Mouse (Mus musculus): ENCODE results near the gene Stk4. TPM values are rescaled to one million over a fixed set of nuclear protein-coding genes. Genes with fewer than 3 reads are reported as not detected.

The Stk4 gene
- polyA plus RNA-seq, 1 experiment from 2014 or later: 20.5 TPM

- Histone ChIP-seq H3K27me3 (ENCODE audit: insufficient read depth, poor library complexity, severe bottlenecking) (no peaks in the 10 kb centered on the region), H3K9me3 (no peaks in the 10 kb centered on the region), H3K27ac (no peak overlapping the region), H3K4me1 (peaks cover 17% of the 10 kb centered on the region), H3K4me3 (no peak overlapping the region), H3K36me3 (peaks cover 16% of the 10 kb centered on the region; the same call in 1 of the 2 replicates)
- DNase-seq (ENCODE audit: low spot score): no peak
- 73% methylated on average over 8 of the region's 8 CpGs for WGBS
Measured at GRCm38 (mm10) chr2:164111546-164111945, 41.4 kb downstream of the Stk4 start.

GRCm38 (mm10) chr2:164114051-164114450, 43.9 kb downstream of the Stk4 start:
- no peak overlapping the region; the same call in 1 of the 2 replicates for H3K27ac ChIP-seq
- 89% methylated on average over 6 of the region's 6 CpGs for WGBS
- H3K4me1 ChIP-seq: 0 out of 2 replicates have a peak, but pooled peaks cover 3% of the 10 kb centered on the region
- H3K9me3 ChIP-seq: no peaks in the 10 kb centered on the region
- peaks cover 23% of the 10 kb centered on the region for H3K36me3 ChIP-seq
- H3K27me3 ChIP-seq (ENCODE audit: insufficient read depth, poor library complexity, severe bottlenecking): no peaks in the 10 kb centered on the region
- no peak overlapping the region for H3K4me3 ChIP-seq
- no peak for DNase-seq (ENCODE audit: low spot score)

GRCm38 (mm10) chr2:164115531-164115930, 45.4 kb downstream of the Stk4 start:
- H3K36me3 ChIP-seq: peaks cover 38% of the 10 kb centered on the region
- DNase-seq (ENCODE audit: low spot score): no peak
- no peak overlapping the region for H3K4me3 ChIP-seq
- H3K27me3 ChIP-seq (ENCODE audit: insufficient read depth, poor library complexity, severe bottlenecking): no peaks in the 10 kb centered on the region
- no peaks in the 10 kb centered on the region for H3K9me3 ChIP-seq
- no peak overlapping the region for H3K27ac ChIP-seq
- 88% methylated on average over 10 of the region's 10 CpGs for WGBS
- H3K4me1 ChIP-seq: 0 out of 2 replicates have a peak, but pooled peaks cover 3% of the 10 kb centered on the region

GRCm38 (mm10) chr2:164119503-164119902, 49.4 kb downstream of the Stk4 start:
- Histone ChIP-seq H3K36me3 (peaks cover 43% of the 10 kb centered on the region), H3K4me3 (no peak overlapping the region), H3K9me3 (no peaks in the 10 kb centered on the region), H3K27me3 (ENCODE audit: insufficient read depth, poor library complexity, severe bottlenecking) (no peaks in the 10 kb centered on the region), H3K27ac (no peak overlapping the region), H3K4me1 (no peaks in the 10 kb centered on the region)
- 92% methylated on average over 6 of the region's 6 CpGs for WGBS
- no peak for DNase-seq (ENCODE audit: low spot score)

- Histone ChIP-seq H3K36me3 (peaks cover 41% of the 10 kb centered on the region), H3K27me3 (ENCODE audit: insufficient read depth, poor library complexity, severe bottlenecking) (no peaks in the 10 kb centered on the region), H3K4me1 (no peaks in the 10 kb centered on the region), H3K27ac (no peak overlapping the region), H3K4me3 (no peak overlapping the region), H3K9me3 (no peaks in the 10 kb centered on the region)
- WGBS: 84% methylated on average over 5 of the region's 5 CpGs
- no peak for DNase-seq (ENCODE audit: low spot score)
Measured at GRCm38 (mm10) chr2:164123169-164123766, 53.1 kb downstream of the Stk4 start.

GRCm38 (mm10) chr2:164126533-164126955, 56.4 kb downstream of the Stk4 start:
- WGBS: 86% methylated on average over 13 of the region's 13 CpGs
- no peaks in the 10 kb centered on the region for H3K4me1 ChIP-seq
- H3K27me3 ChIP-seq (ENCODE audit: insufficient read depth, poor library complexity, severe bottlenecking): no peaks in the 10 kb centered on the region
- peaks cover 16% of the 10 kb centered on the region for H3K36me3 ChIP-seq
- no peaks in the 10 kb centered on the region for H3K9me3 ChIP-seq
- no peak for DNase-seq (ENCODE audit: low spot score)
- H3K4me3 ChIP-seq: no peak overlapping the region
- H3K27ac ChIP-seq: no peak overlapping the region

GRCm38 (mm10) chr2:164127297-164127696, 57.2 kb downstream of the Stk4 start:
- 94% methylated on average over 2 of the region's 2 CpGs for WGBS
- no peak overlapping the region for H3K4me3 ChIP-seq
- H3K27ac ChIP-seq: no peak overlapping the region
- H3K9me3 ChIP-seq: no peaks in the 10 kb centered on the region
- H3K4me1 ChIP-seq: no peaks in the 10 kb centered on the region
- no peak for DNase-seq (ENCODE audit: low spot score)
- peaks cover 15% of the 10 kb centered on the region for H3K36me3 ChIP-seq
- H3K27me3 ChIP-seq (ENCODE audit: insufficient read depth, poor library complexity, severe bottlenecking): no peaks in the 10 kb centered on the region

GRCm38 (mm10) chr2:164128576-164129411, 58.7 kb downstream of the Stk4 start:
- DNase-seq (ENCODE audit: low spot score): no peak
- Histone ChIP-seq H3K4me1 (no peaks in the 10 kb centered on the region), H3K4me3 (no peak overlapping the region), H3K27ac (no peak overlapping the region), H3K9me3 (no peaks in the 10 kb centered on the region), H3K36me3 (peaks cover 6% of the 10 kb centered on the region), H3K27me3 (ENCODE audit: insufficient read depth, poor library complexity, severe bottlenecking) (no peaks in the 10 kb centered on the region)
- WGBS: 93% methylated on average over 12 of the region's 12 CpGs

GRCm38 (mm10) chr2:164131586-164131985, 61.5 kb downstream of the Stk4 start:
- no peak overlapping the region for H3K27ac ChIP-seq
- peaks cover 13% of the 10 kb centered on the region; the same call in 1 of the 2 replicates for H3K4me1 ChIP-seq
- no peak overlapping the region for H3K4me3 ChIP-seq
- H3K27me3 ChIP-seq (ENCODE audit: insufficient read depth, poor library complexity, severe bottlenecking): no peaks in the 10 kb centered on the region
- WGBS: 86% methylated on average over 1 of the region's 1 CpGs
- H3K9me3 ChIP-seq: no peaks in the 10 kb centered on the region
- DNase-seq (ENCODE audit: low spot score): no peak
- H3K36me3 ChIP-seq: no peaks in the 10 kb centered on the region

GRCm38 (mm10) chr2:164134563-164134962, 64.4 kb downstream of the Stk4 start:
- H3K4me1 ChIP-seq: peaks cover 32% of the 10 kb centered on the region; the same call in 1 of the 2 replicates
- WGBS: 66% methylated on average over 6 of the region's 6 CpGs
- no peak overlapping the region for H3K4me3 ChIP-seq
- DNase-seq (ENCODE audit: low spot score): no peak
- no peaks in the 10 kb centered on the region for H3K27me3 ChIP-seq (ENCODE audit: insufficient read depth, poor library complexity, severe bottlenecking)
- no peaks in the 10 kb centered on the region for H3K36me3 ChIP-seq
- no peak overlapping the region for H3K27ac ChIP-seq
- H3K9me3 ChIP-seq: no peaks in the 10 kb centered on the region

GRCm38 (mm10) chr2:164135367-164135766, 65.2 kb downstream of the Stk4 start:
- Histone ChIP-seq H3K4me3 (no peak overlapping the region), H3K4me1 (peaks cover 36% of the 10 kb centered on the region), H3K27ac (no peak overlapping the region), H3K27me3 (ENCODE audit: insufficient read depth, poor library complexity, severe bottlenecking) (no peaks in the 10 kb centered on the region), H3K36me3 (no peaks in the 10 kb centered on the region), H3K9me3 (no peaks in the 10 kb centered on the region)
- no peak for DNase-seq (ENCODE audit: low spot score)
- 84% methylated on average over 1 of the region's 1 CpGs for WGBS

- H3K4me1 ChIP-seq: peaks cover 46% of the 10 kb centered on the region
- DNase-seq (ENCODE audit: low spot score): no peak
- WGBS: 30% methylated on average over 2 of the region's 2 CpGs
- no peaks in the 10 kb centered on the region for H3K36me3 ChIP-seq
- H3K27me3 ChIP-seq (ENCODE audit: insufficient read depth, poor library complexity, severe bottlenecking): no peaks in the 10 kb centered on the region
- no peaks in the 10 kb centered on the region for H3K9me3 ChIP-seq
- no peak overlapping the region for H3K4me3 ChIP-seq
- peak overlapping the region; percentile 37; the same call in 1 of the 2 replicates for H3K27ac ChIP-seq
Measured at GRCm38 (mm10) chr2:164136393-164136792, 66.3 kb downstream of the Stk4 start.

GRCm38 (mm10) chr2:164137754-164138153, 67.6 kb downstream of the Stk4 start:
- peaks cover 59% of the 10 kb centered on the region for H3K4me1 ChIP-seq
- no peak overlapping the region for H3K4me3 ChIP-seq
- H3K27ac ChIP-seq: peak overlapping the region; percentile 37
- H3K9me3 ChIP-seq: no peaks in the 10 kb centered on the region
- 65% methylated on average over 6 of the region's 6 CpGs for WGBS
- DNase-seq (ENCODE audit: low spot score): no peak
- H3K27me3 ChIP-seq (ENCODE audit: insufficient read depth, poor library complexity, severe bottlenecking): no peaks in the 10 kb centered on the region
- H3K36me3 ChIP-seq: no peaks in the 10 kb centered on the region

Data from heart, embryonic 10.5 days (tissue).